Mouse (Mus musculus) gastrocnemius, postnatal 10 days (tissue): Measurements from ENCODE around the gene Spopl. TPM values are rescaled to one million over a fixed set of nuclear protein-coding genes. Genes with fewer than 3 reads are reported as not detected.
"Not testable (repeated sequence)": the region's sequence is repeated elsewhere in the genome, so short reads cannot be mapped to it uniquely, and the experiment has no call there.

Source experiments
- DNase-seq: peaks from one replicate; pipeline ENCODE4 v3.0.0; 2021; ENCODE audit warnings: mixed read lengths
- long read RNA-seq, 2 experiments: library from polyadenylated mRNA; stranded (forward); transcript quantifications; one replicate each; pipeline ENCODE4 v2.0.0; 2021
- total RNA-seq, 2 experiments: library from RNA; stranded (reverse); gene quantifications; 2 replicates each; pipeline ENCODE4 v1.2.3; 2021

Gene Spopl
- 10 to 100 TPM; 17.0 to 21.0 TPM for total RNA-seq
- long read RNA-seq, experiment 1, full-length matches to known transcripts: 7 of 10 reads
- long read RNA-seq, experiment 1, partial matches to known transcripts: 1 of 10 reads
- long read RNA-seq, experiment 1, other reads (novel, unspliced or antisense): 2 of 10 reads
- long read RNA-seq, experiment 2, full-length matches to known transcripts: 7 of 10 reads
- long read RNA-seq, experiment 2, partial matches to known transcripts: 0 of 10 reads
- long read RNA-seq, experiment 2, other reads (novel, unspliced or antisense): 3 of 10 reads

DNA sequence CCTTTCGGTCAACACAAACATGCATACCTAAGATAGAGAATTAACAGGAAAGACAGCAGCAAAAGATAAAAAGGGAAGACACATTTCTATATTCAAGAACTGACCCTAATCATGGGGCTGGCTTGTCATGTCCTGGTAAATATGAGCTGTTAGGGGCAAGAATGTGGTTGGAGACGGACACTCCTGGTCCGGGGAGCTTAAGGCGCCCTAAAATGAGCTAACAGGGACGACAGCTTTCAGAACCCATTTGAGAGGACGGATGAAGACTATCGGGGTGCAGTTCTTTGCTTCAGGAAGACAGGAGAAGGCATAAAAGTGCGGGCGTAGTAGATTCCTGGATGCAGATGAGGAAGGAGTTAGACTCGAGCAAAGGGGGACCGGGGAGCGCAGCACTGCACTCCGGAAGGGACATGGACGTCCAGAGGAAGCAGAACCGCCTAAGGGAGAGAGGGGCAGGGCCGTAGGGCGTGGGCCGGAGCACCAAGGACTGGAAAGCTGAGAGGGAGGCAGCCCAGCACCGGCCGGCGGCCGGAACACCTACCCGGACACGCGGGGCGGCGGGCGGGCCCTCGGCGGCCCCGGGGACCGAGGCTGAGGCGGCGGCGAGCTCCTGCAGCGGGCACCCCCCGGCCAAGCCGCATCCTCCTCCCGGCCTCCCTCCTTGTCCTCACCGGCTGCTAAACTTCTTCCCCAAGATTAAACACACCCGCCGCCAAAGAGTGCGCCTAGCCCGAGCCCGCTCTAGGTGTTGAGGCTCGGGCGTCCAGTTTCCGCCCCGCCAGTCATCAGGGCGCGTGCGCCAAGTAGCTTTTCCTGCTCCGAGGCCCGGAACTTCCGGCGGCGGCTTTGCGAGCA, at the start of gene Spopl:
Gene Spopl (minus strand): TSS at position 805 of the 855 bp plus-strand sequence.
- DNase-seq: peak; percentile 83

DNA sequence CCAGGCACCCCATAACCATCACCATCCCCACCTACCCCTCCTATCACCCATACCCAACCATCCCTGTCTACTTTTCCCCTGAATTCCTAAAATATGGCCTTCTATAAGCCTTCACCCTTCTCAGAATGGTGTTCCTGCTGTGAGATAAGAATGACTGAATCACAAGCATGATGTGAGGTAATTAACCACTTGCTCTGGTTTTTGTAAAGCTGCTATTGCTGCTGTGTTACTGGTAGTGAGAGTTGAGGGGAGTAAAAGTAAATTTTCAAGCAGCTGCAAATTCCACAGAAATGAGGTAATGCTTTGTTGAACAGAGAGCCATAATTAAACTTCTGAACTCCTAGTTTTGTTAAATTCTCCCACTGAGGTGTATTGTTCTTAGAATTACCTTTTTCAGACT, 48.2 kb upstream of the Spopl start:
- no peak for DNase-seq

DNA sequence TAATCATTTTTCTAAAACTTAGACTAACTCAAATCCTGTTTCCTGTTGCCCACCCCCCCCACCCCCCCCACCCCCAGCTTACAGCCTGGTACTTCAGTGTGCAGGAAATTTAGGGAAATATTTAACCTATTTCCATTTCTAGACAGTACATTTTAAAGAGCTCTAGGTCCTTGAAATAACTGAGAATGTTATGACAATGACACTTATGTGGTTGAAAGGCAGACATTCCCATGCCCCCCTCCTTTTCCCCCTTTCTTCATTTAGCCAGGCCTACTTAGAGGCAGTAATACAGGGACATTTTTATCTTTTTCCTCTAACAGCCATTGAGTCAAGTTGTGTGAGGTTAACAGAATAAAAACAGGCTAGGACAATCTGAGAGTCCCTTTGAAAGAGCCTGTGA, 46.1 kb upstream of the Spopl start:
- DNase-seq: no peak

GRCm38 (mm10) chr2:23605391-23605790, 33.5 kb upstream of the Spopl start:
- no peak for DNase-seq

GRCm38 (mm10) chr2:23588769-23589168, 16.9 kb upstream of the Spopl start:
- no peak for DNase-seq

DNA sequence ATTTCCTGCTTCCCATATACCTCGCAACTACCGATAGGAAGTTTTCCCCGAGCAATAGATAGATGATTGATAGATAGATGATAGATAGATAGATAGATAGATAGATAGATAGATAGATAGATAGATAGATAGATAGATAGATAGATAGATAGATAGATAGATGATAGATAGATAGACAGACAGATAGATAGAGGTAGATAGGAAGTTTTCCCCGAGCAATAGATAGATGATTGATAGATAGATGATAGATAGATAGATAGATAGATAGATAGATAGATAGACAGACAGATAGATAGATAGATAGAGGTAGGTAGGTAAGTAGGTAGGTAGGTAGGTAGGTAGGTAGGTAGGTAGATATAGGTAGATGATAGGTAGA, 239 bp upstream of the Spopl start:
- DNase-seq: not testable (repeated sequence)

DNA sequence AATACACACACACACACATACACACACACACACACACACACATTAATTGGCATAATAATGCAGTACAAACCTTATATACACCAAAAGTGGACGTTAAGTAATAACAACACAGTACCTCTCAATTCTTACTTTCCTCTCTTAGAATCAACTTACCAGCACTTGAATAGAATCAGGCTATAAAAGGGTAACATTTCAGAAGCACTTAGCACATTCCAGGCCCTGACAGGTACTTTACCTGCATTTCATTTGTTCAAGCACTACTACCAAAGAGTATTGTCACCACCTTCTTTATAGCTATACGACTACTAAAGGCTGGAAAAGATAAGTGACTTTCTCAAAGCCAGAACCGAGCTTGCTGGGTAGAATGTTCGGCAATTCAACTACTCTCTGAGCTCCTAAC, 1.3 kb downstream of the Spopl start:
- no peak for DNase-seq

GRCm38 (mm10) chr2:23568775-23569174, 3.1 kb downstream of the Spopl start:
- no peak for DNase-seq

DNA sequence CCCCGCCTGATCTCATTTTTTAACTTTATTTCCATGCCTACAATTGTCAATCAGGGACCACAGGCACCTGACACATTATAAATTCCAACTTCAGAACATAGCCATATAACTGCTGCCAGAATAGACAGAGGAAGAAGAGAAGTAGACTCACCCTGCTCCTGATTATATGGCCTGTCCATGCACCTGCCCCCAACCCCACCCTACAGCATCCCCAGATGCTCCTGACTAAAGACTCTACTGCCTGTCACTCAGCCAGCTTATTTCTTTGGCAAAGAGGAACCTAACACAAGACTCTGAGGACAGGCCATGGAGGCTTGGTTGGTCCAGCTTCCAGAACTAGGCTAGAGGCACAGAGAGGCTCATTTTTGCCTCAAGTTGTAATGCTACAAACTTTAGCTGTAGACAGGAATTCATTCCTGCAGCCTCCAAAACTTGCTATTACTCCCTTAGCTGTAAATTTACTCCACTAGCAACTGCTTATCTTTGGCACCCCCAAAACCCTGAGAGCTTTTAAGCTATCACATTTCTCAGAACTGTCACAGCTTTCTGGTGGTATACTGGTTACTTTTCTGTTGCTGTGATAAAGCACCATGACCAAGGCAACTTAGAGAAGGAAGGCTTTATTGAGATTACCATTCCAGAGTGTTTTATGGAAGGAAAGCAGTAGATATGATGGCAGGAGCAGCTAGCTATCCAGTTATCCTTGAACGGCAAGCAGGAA, 6.7 kb downstream of the Spopl start:
- no peak for DNase-seq

DNA sequence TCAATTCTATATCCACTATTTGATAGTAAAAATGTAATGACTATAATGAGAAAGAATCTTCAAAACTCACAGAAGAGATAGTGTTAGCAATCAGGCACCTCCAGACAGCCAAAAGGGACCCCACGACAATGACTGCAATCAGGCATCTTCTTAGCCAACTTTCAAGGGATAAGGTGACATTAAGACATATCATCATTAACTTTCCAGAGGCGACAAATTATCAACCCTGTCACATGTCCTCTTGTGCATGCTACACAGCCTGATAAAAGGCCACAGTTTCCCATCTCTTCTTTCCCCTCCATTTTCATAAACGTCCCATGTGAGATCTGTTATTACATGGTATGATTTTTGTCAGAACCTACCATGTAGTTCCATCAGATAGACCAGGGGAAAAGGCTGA, 9.0 kb downstream of the Spopl start:
- no peak for DNase-seq

DNA sequence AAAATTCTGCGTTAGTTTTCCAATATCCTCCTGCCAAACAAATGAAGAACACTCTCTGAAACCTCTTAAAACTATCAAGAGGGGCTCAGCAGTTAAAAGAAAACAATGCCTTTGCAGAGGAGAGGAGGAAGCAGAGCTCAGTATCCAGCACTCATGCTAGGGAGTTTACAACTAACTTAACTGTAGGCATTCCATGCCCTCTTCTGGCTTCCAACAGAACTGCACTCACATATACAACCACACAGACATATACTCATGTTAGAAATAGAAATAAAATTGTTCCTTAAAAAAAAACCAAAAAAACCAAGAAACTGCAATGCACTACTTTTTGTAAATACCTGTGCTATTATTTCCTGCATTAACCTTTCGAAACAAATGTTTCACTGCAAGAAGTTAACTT, 12.7 kb downstream of the Spopl start:
- no peak for DNase-seq

GRCm38 (mm10) chr2:23551235-23551634, 20.7 kb downstream of the Spopl start:
- no peak for DNase-seq

DNA sequence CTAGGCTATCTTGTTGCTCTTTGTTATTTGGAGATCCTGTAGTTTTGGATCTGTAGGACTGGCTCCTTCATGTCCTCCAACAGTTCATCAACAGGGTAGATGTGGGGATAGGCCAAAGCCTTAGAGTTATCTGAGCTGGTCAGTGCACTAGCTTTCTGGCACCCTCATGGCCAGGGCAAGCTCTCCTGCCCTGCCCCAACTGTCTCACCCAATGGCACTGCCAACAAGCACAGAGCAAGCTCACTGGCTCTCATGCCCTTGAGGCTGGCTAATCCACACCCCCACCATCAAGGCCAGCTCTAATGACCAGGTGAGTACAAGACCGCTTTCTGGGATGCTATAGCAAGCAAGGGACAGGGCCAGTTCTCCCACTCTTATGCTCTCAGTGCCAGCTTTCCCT, 24.7 kb downstream of the Spopl start:
- DNase-seq: no peak

DNA sequence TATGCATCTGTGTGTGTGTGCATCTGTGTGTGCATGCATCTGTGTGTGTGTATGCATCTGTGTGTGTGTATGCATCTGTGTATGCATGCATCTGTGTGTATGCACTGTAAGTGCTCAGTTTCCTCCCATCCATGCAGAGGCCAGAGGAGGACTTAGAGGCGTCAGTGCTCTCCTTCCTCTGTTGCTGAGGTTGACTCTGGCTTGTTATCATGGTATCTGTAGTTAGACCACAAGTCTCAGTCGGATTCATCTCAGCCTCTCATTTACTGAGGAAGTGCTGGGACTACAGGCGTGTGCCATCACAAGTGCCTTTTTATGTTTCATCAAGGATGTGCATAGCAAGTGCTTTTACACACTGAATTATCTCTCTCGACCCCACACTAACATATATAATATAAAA, 31.9 kb downstream of the Spopl start:
- DNase-seq: no peak

- DNase-seq: not testable (repeated sequence)
Measured at GRCm38 (mm10) chr2:23527717-23528116, 44.2 kb downstream of the Spopl start.

GRCm38 (mm10) chr2:23505141-23505540, 66.8 kb downstream of the Spopl start:
- no peak for DNase-seq

DNA sequence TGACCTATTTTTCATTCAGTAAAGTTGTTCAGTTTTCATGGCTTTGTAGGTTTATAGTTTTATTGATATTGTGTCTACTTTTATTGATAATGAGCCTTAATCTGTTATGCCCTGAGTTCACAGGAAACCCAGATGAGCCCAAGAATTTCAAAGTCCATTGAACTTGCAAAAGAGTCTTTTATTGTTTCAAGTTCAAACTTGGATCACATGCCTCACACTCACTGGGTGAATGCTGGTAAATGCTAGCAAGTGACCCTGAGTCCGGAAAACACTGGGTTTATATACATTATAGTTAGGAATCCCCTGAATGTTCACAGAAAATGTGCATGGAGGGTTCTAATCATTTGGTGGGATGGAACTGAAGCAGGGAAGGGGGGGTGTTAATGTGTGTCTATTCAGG, 90.2 kb downstream of the Spopl start:
- no peak for DNase-seq

DNA sequence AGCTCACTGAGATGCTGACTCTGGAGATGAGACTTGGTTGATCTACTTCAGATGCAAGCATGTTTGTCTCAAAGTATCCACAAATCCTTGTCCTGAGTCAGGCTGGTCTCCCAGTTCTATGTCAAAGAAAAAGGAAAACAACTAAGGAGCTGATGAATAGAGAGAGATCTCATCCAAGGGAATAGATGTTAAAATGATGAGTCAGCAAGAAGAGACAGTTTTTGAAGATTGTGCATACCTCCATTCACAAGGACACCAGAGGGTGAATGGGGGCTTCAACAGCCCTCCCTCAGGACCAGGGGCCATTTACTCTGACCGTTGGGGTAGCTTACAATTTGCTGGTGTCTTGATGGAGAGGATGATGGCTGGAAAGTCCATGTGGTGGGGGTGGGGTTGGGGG, 104.4 kb downstream of the Spopl start:
- DNase-seq: no peak

GRCm38 (mm10) chr2:23457452-23457851, 114.5 kb downstream of the Spopl start:
- DNase-seq: no peak
